Mouse (Mus musculus): ENCODE results near the gene Sh3bp5. TPM values are rescaled to one million over a fixed set of nuclear protein-coding genes. Genes with fewer than 3 reads are reported as not detected.

The Sh3bp5 gene
- total RNA-seq, 1 experiment = 4.6 TPM

GRCm38 (mm10) chr14:31330957-31331356, 104.9 kb downstream of the Sh3bp5 start:
- Histone ChIP-seq H3K4me3 (ENCODE audit: insufficient read depth in 1 of 2, low read depth in 1 of 2, low read length in 2 of 2, poor library complexity in 1 of 2, severe bottlenecking in 1 of 2) (no peak overlapping the region), H3K9me3 (ENCODE audit: control insufficient read depth, insufficient read depth, low read depth, low read length) (no peaks in the 10 kb centered on the region), H3K9ac (ENCODE audit: insufficient read depth, low read depth, low read length, poor library complexity, severe bottlenecking) (no peak overlapping the region), H3K27ac (ENCODE audit: insufficient read depth, low read depth, low read length, poor library complexity, severe bottlenecking) (no peak overlapping the region), H3K4me1 (ENCODE audit: control insufficient read depth in 2 of 2, insufficient read depth in 2 of 2, low read length in 2 of 2, poor library complexity in 1 of 2) (0 out of 4 replicates have a peak, but pooled peaks cover 0 to 2% of the 10 kb centered on the region in 2 experiments), H3K36me3 (ENCODE audit: control insufficient read depth, insufficient read depth, low read length, poor library complexity, severe bottlenecking) (no peaks in the 10 kb centered on the region)
- TF ChIP-seq CHD2 (IDR thresholded peaks at IDR 0.05; ENCODE audit: low read depth, low read length) = no peak
- TF ChIP-seq ZNF384 (IDR thresholded peaks at IDR 0.05; ENCODE audit: low read depth, low read length) = no peak
- TF ChIP-seq ZC3H11A (IDR thresholded peaks at IDR 0.05; ENCODE audit: borderline replicate concordance, low read depth, low read length) = no peak
- TF ChIP-seq MAFK (IDR thresholded peaks at IDR 0.05; ENCODE audit: insufficient read depth, low read depth, low read length) = no peak
- TF ChIP-seq HCFC1 (IDR thresholded peaks at IDR 0.05; ENCODE audit: borderline replicate concordance, insufficient read depth, low read length) = no peak
- in situ Hi-C loops (cut with MboI; ENCODE audit: low sequenced_read_pairs in 2 of 2, unreplicated experiment in 2 of 2) = no loop called here
- no peak for DNase-seq (ENCODE audit: low read depth, low spot score)

- Histone ChIP-seq H3K4me3 (ENCODE audit: insufficient read depth in 1 of 2, low read depth in 1 of 2, low read length in 2 of 2, poor library complexity in 1 of 2, severe bottlenecking in 1 of 2) (no peak overlapping the region), H3K36me3 (ENCODE audit: control insufficient read depth, insufficient read depth, low read length, poor library complexity, severe bottlenecking) (no peaks in the 10 kb centered on the region), H3K27ac (ENCODE audit: insufficient read depth, low read depth, low read length, poor library complexity, severe bottlenecking) (no peak overlapping the region), H3K9me3 (ENCODE audit: control insufficient read depth, insufficient read depth, low read depth, low read length) (no peaks in the 10 kb centered on the region), H3K4me1 (ENCODE audit: control insufficient read depth in 2 of 2, insufficient read depth in 2 of 2, low read length in 2 of 2, poor library complexity in 1 of 2) (no peaks in the 10 kb centered on the region), H3K9ac (ENCODE audit: insufficient read depth, low read depth, low read length, poor library complexity, severe bottlenecking) (no peak overlapping the region)
- DNase-seq (ENCODE audit: low read depth, low spot score) = no peak
- TF ChIP-seq CHD2 (IDR thresholded peaks at IDR 0.05; ENCODE audit: low read depth, low read length) (no peak), MAFK (IDR thresholded peaks at IDR 0.05; ENCODE audit: insufficient read depth, low read depth, low read length) (no peak), HCFC1 (IDR thresholded peaks at IDR 0.05; ENCODE audit: borderline replicate concordance, insufficient read depth, low read length) (no peak), ZNF384 (IDR thresholded peaks at IDR 0.05; ENCODE audit: low read depth, low read length) (no peak), ZC3H11A (IDR thresholded peaks at IDR 0.05; ENCODE audit: borderline replicate concordance, low read depth, low read length) (no peak)
- in situ Hi-C loops (cut with MboI; ENCODE audit: low sequenced_read_pairs in 2 of 2, unreplicated experiment in 2 of 2) = no loop called here
These were observed 106.1 kb downstream of the Sh3bp5 start for GRCm38 (mm10) chr14:31329741-31330140.

- TF ChIP-seq HCFC1 (IDR thresholded peaks at IDR 0.05; ENCODE audit: borderline replicate concordance, insufficient read depth, low read length) (no peak), CHD2 (IDR thresholded peaks at IDR 0.05; ENCODE audit: low read depth, low read length) (no peak), ZNF384 (IDR thresholded peaks at IDR 0.05; ENCODE audit: low read depth, low read length) (no peak), MAFK (IDR thresholded peaks at IDR 0.05; ENCODE audit: insufficient read depth, low read depth, low read length) (no peak), ZC3H11A (IDR thresholded peaks at IDR 0.05; ENCODE audit: borderline replicate concordance, low read depth, low read length) (no peak)
- DNase-seq (ENCODE audit: low read depth, low spot score) = no peak
- H3K27ac ChIP-seq (ENCODE audit: insufficient read depth, low read depth, low read length, poor library complexity, severe bottlenecking) = no peak overlapping the region
These were observed 108.2 kb downstream of the Sh3bp5 start for GRCm38 (mm10) chr14:31327681-31328080.

GRCm38 (mm10) chr14:31327196-31327595, 108.7 kb downstream of the Sh3bp5 start:
- no peak overlapping the region for H3K4me3 ChIP-seq (ENCODE audit: insufficient read depth in 1 of 2, low read depth in 1 of 2, low read length in 2 of 2, poor library complexity in 1 of 2, severe bottlenecking in 1 of 2)
- no peaks in the 10 kb centered on the region for H3K36me3 ChIP-seq (ENCODE audit: control insufficient read depth, insufficient read depth, low read length, poor library complexity, severe bottlenecking)
- no peak overlapping the region for H3K9ac ChIP-seq (ENCODE audit: insufficient read depth, low read depth, low read length, poor library complexity, severe bottlenecking)
- DNase-seq (ENCODE audit: low read depth, low spot score) = no peak
- peaks cover 0 to 4% of the 10 kb centered on the region in 2 experiments; a peak in 1 of 4 replicates for H3K4me1 ChIP-seq (ENCODE audit: control insufficient read depth in 2 of 2, insufficient read depth in 2 of 2, low read length in 2 of 2, poor library complexity in 1 of 2)
- in situ Hi-C loops (cut with MboI; ENCODE audit: low sequenced_read_pairs in 2 of 2, unreplicated experiment in 2 of 2) = no loop called here
- H3K9me3 ChIP-seq (ENCODE audit: control insufficient read depth, insufficient read depth, low read depth, low read length) = no peaks in the 10 kb centered on the region
- no peak overlapping the region for H3K27ac ChIP-seq (ENCODE audit: insufficient read depth, low read depth, low read length, poor library complexity, severe bottlenecking)
- TF ChIP-seq ZNF384 (IDR thresholded peaks at IDR 0.05; ENCODE audit: low read depth, low read length) (no peak), CHD2 (IDR thresholded peaks at IDR 0.05; ENCODE audit: low read depth, low read length) (no peak), HCFC1 (IDR thresholded peaks at IDR 0.05; ENCODE audit: borderline replicate concordance, insufficient read depth, low read length) (no peak), ZC3H11A (IDR thresholded peaks at IDR 0.05; ENCODE audit: borderline replicate concordance, low read depth, low read length) (no peak), MAFK (IDR thresholded peaks at IDR 0.05; ENCODE audit: insufficient read depth, low read depth, low read length) (no peak)

More at GRCm38 (mm10) chr14:31327681-31328080, 108.2 kb downstream of the Sh3bp5 start:
- in situ Hi-C loops (cut with MboI; ENCODE audit: low sequenced_read_pairs in 2 of 2, unreplicated experiment in 2 of 2) = no loop called here
- H3K9ac ChIP-seq (ENCODE audit: insufficient read depth, low read depth, low read length, poor library complexity, severe bottlenecking) = no peak overlapping the region
- H3K4me1 ChIP-seq (ENCODE audit: control insufficient read depth in 2 of 2, insufficient read depth in 2 of 2, low read length in 2 of 2, poor library complexity in 1 of 2) = peaks cover 0 to 4% of the 10 kb centered on the region in 2 experiments; a peak in 1 of 4 replicates
- no peaks in the 10 kb centered on the region for H3K36me3 ChIP-seq (ENCODE audit: control insufficient read depth, insufficient read depth, low read length, poor library complexity, severe bottlenecking)
- no peak overlapping the region for H3K4me3 ChIP-seq (ENCODE audit: insufficient read depth in 1 of 2, low read depth in 1 of 2, low read length in 2 of 2, poor library complexity in 1 of 2, severe bottlenecking in 1 of 2)
- H3K9me3 ChIP-seq (ENCODE audit: control insufficient read depth, insufficient read depth, low read depth, low read length) = no peaks in the 10 kb centered on the region

Measured in ES-E14 (cell line).